Mouse (Mus musculus) spleen, adult 2 months (tissue): ENCODE data around the gene Brsk1. TPM values are rescaled to one million over a fixed set of nuclear protein-coding genes. Genes with fewer than 3 reads are reported as not detected.

Experiments used
- DNase-seq, 2 experiments: peaks; one replicate each; pipeline versions ENCODE4 v3.0.0 to v3.0.0-alpha.2; 2012 to 2021; ENCODE audit warnings: low spot score in 2 of 2, low read depth in 1 of 2
- H3K27ac ChIP-seq: fragments of 200-500 bp; 2 replicates; pipeline ENCODE4 v1.5.1; 2012; ENCODE audit warnings: low read length, inconsistent platforms; ENCODE audit not compliant: insufficient read depth
- H3K27me3 ChIP-seq: fragments of 200-500 bp; 2 replicates; pipeline ENCODE4 v1.6.1; 2012; ENCODE audit warnings: mild to moderate bottlenecking, moderate library complexity, low read length, inconsistent platforms; ENCODE audit not compliant: control insufficient read depth, insufficient read depth
- H3K36me3 ChIP-seq: fragments of 200-500 bp; 2 replicates; pipeline ENCODE4 v1.6.1; 2012; ENCODE audit warnings: mild to moderate bottlenecking, low read length, inconsistent platforms; ENCODE audit not compliant: control insufficient read depth, insufficient read depth
- H3K4me1 ChIP-seq: fragments of 200-500 bp; 2 replicates; pipeline ENCODE4 v1.6.1; 2011; ENCODE audit warnings: inconsistent platforms; ENCODE audit not compliant: control insufficient read depth, insufficient read depth, insufficient read length
- H3K4me3 ChIP-seq: fragments of 200-500 bp; 2 replicates; pipeline ENCODE4 v1.5.1; 2011; ENCODE audit warnings: mild to moderate bottlenecking, inconsistent platforms; ENCODE audit not compliant: insufficient read depth, insufficient read length; ENCODE audit errors: extremely low read depth
- CTCF ChIP-seq: fragments of 200-500 bp; IDR thresholded peaks from 2 replicates; pipeline ENCODE4 v1.5.1; 2011; ENCODE audit warnings: mild to moderate bottlenecking, inconsistent platforms; ENCODE audit not compliant: insufficient read depth, insufficient read length, insufficient replicate concordance; ENCODE audit errors: extremely low read depth
- POLR2A ChIP-seq: fragments of 200-500 bp; IDR thresholded peaks from 2 replicates; pipeline ENCODE4 v1.6.1; 2011; ENCODE audit warnings: low read depth, low read length, inconsistent platforms
- WGBS: fragments of 180-500 bp; shearing (Covaris S2); methylation state at CpG from one replicate; pipeline ENCODE4 v1.1.7; 2018; 5-methylcytosine and 5-hydroxymethylcytosine counted together
- polyA plus RNA-seq: library from polyadenylated mRNA; depleted of rRNA; stranded (reverse); fragments of >200 nt; gene quantifications from 2 replicates; pipeline ENCODE4 v1.2.3, GENCODE M21; 2012

Gene Brsk1
- polyA plus RNA-seq, 1 experiment, result 0.84 TPM

GRCm38 (mm10) chr7:4703195-4703594 is 12.8 kb downstream of the Brsk1 start:
- TF ChIP-seq POLR2A (no peak), CTCF (no peak)
- H3K27ac ChIP-seq, result no peak overlapping the region
- H3K4me1 ChIP-seq, result no peaks in the 10 kb centered on the region
- 90% methylated on average over 7 of the region's 7 CpGs for WGBS
- DNase-seq, result no peak
- no peaks in the 10 kb centered on the region for H3K36me3 ChIP-seq
- no peaks in the 10 kb centered on the region for H3K27me3 ChIP-seq
- H3K4me3 ChIP-seq, result no peak overlapping the region

GRCm38 (mm10) chr7:4705098-4705497 is 14.7 kb downstream of the Brsk1 start:
- peak in 1 of 2 experiments; percentile 15 for DNase-seq
- H3K4me3 ChIP-seq, result no peak overlapping the region
- H3K36me3 ChIP-seq, result no peaks in the 10 kb centered on the region
- H3K27me3 ChIP-seq, result no peaks in the 10 kb centered on the region
- WGBS, result 38% methylated on average over 18 of the region's 18 CpGs
- no peaks in the 10 kb centered on the region for H3K4me1 ChIP-seq
- no peak overlapping the region for H3K27ac ChIP-seq
- peak; percentile 36; the same call in 1 of the 2 replicates for TF ChIP-seq CTCF
- no peak for TF ChIP-seq POLR2A

GRCm38 (mm10) chr7:4712594-4712993 is 22.2 kb downstream of the Brsk1 start:
- H3K4me3 ChIP-seq, result no peak overlapping the region
- no peaks in the 10 kb centered on the region for H3K36me3 ChIP-seq
- H3K27ac ChIP-seq, result no peak overlapping the region
- TF ChIP-seq CTCF (no peak), POLR2A (no peak)
- no peaks in the 10 kb centered on the region for H3K4me1 ChIP-seq
- WGBS, result 74% methylated on average over 3 of the region's 3 CpGs
- DNase-seq, result no peak
- H3K27me3 ChIP-seq, result no peaks in the 10 kb centered on the region

GRCm38 (mm10) chr7:4716955-4717354 is 26.6 kb downstream of the Brsk1 start:
- no peak overlapping the region for H3K27ac ChIP-seq
- no peak for TF ChIP-seq CTCF
- TF ChIP-seq POLR2A, result no peak
- H3K4me3 ChIP-seq, result no peak overlapping the region
- H3K4me1 ChIP-seq, result no peaks in the 10 kb centered on the region
- no peaks in the 10 kb centered on the region; the same call in 1 of the 2 replicates for H3K36me3 ChIP-seq
- DNase-seq, result no peak
- WGBS, result 68% methylated on average over 6 of the region's 6 CpGs
- H3K27me3 ChIP-seq, result no peaks in the 10 kb centered on the region

GRCm38 (mm10) chr7:4719276-4719675 is 28.9 kb downstream of the Brsk1 start:
- Histone ChIP-seq H3K27ac (no peak overlapping the region), H3K36me3 (no peaks in the 10 kb centered on the region; the same call in 1 of the 2 replicates), H3K4me1 (no peaks in the 10 kb centered on the region), H3K4me3 (no peak overlapping the region), H3K27me3 (no peaks in the 10 kb centered on the region)
- 94% methylated on average over 3 of the region's 3 CpGs for WGBS
- TF ChIP-seq POLR2A (no peak), CTCF (no peak)
- DNase-seq, result no peak

- Histone ChIP-seq H3K27ac (peak overlapping the region; percentile 37; the same call in 1 of the 2 replicates), H3K4me3 (peak overlapping the region; percentile 49; the same call in 1 of the 2 replicates), H3K4me1 (peaks cover 5% of the 10 kb centered on the region; the same call in 1 of the 2 replicates), H3K36me3 (no peaks in the 10 kb centered on the region; the same call in 1 of the 2 replicates), H3K27me3 (no peaks in the 10 kb centered on the region)
- peak in 1 of 2 experiments; percentile 42 for DNase-seq
- WGBS, result 46% methylated on average over 12 of the region's 12 CpGs
- TF ChIP-seq POLR2A, result no peak
- TF ChIP-seq CTCF, result no peak
Observed at GRCm38 (mm10) chr7:4723508-4723907, 33.1 kb downstream of the Brsk1 start.

GRCm38 (mm10) chr7:4724359-4724758 is 34.0 kb downstream of the Brsk1 start:
- peak overlapping the region; percentile 48; the same call in 1 of the 2 replicates for H3K27ac ChIP-seq
- no peaks in the 10 kb centered on the region for H3K36me3 ChIP-seq
- 10% methylated on average over 3 of the region's 3 CpGs for WGBS
- no peak overlapping the region for H3K4me3 ChIP-seq
- DNase-seq, result no peak
- H3K4me1 ChIP-seq, result peaks cover 5% of the 10 kb centered on the region; the same call in 1 of the 2 replicates
- no peak for TF ChIP-seq POLR2A
- no peak for TF ChIP-seq CTCF
- no peaks in the 10 kb centered on the region for H3K27me3 ChIP-seq
